Mouse (Mus musculus) kidney, postnatal 0 days (tissue): Measurements from ENCODE around the gene Erbb4. TPM values are rescaled to one million over a fixed set of nuclear protein-coding genes. Genes with fewer than 3 reads are reported as not detected.

Experiments
- ATAC-seq: fragments of 200-750 bp; cut with Nextera tagmentation; replicated peaks from 2 replicates; pipeline ENCODE4 v1.8.0; 2017; ENCODE audit warnings: low read depth, moderate number of reproducible peaks, moderate TSS enrichment, moderate library complexity; ENCODE audit not compliant: low FRiP score
- DNase-seq: peaks from one replicate; pipeline ENCODE4 v3.0.0-alpha.2; 2016; ENCODE audit warnings: low spot score
- H3K27ac ChIP-seq: fragments of 300-500 bp; sonication (generic); 2 replicates; pipeline ENCODE4 v1.5.1; 2014; ENCODE audit warnings: mild to moderate bottlenecking
- H3K27me3 ChIP-seq: fragments of 300-500 bp; sonication (generic); 2 replicates; pipeline ENCODE4 v1.6.1; 2014; ENCODE audit warnings: low read length, mixed read lengths; ENCODE audit not compliant: insufficient read depth
- H3K36me3 ChIP-seq: fragments of 300-500 bp; sonication (generic); 2 replicates; pipeline ENCODE4 v1.6.1; 2014; ENCODE audit warnings: low read length, mixed read lengths; ENCODE audit not compliant: insufficient read depth
- H3K4me1 ChIP-seq: fragments of 300-500 bp; sonication (generic); replicated peaks from 2 replicates; pipeline ENCODE4 v1.6.1; 2014; ENCODE audit warnings: antibody characterized with exemption, low read length, mixed read lengths; ENCODE audit not compliant: insufficient read depth
- H3K4me2 ChIP-seq: fragments of 300-500 bp; sonication (generic); 2 replicates; pipeline ENCODE4 v1.6.1; 2014; ENCODE audit warnings: mild to moderate bottlenecking, low read length, moderate library complexity, mixed read lengths
- H3K4me3 ChIP-seq: fragments of 300-500 bp; sonication (generic); replicated peaks from 2 replicates; pipeline ENCODE4 v1.5.1; 2014; ENCODE audit warnings: low read depth, low read length
- H3K9ac ChIP-seq: fragments of 300-500 bp; sonication (generic); 2 replicates; pipeline ENCODE4 v1.6.1; 2014; ENCODE audit warnings: low read depth, low read length
- H3K9me3 ChIP-seq: fragments of 300-500 bp; sonication (generic); replicated peaks from 2 replicates; pipeline ENCODE4 v1.6.1; 2016; ENCODE audit warnings: low read length, inconsistent platforms, mixed read lengths
- CTCF ChIP-seq: IDR thresholded peaks from 2 replicates; pipeline ENCODE4 v1.5.1; 2016; ENCODE audit warnings: antibody characterized with exemption, low read depth, mild to moderate bottlenecking, moderate library complexity
- WGBS: fragments of 180-500 bp; shearing (Covaris S2); extraction: QIAGEN DNeasy Blood & Tissue Kit; methylation state at CpG from one replicate; pipeline ENCODE4 v1.1.7; 2014; 5-methylcytosine and 5-hydroxymethylcytosine counted together
- polyA plus RNA-seq: library from polyadenylated mRNA; unstranded; fragments of >200 nt; fragmentation: Nextera tagmentation; extraction: Ambion mirVana; gene quantifications from 2 replicates; pipeline ENCODE4 v1.2.1, GENCODE M21; 2015

Gene Erbb4
- polyA plus RNA-seq = 5.0 and 5.3 TPM in 2 replicates

DNA sequence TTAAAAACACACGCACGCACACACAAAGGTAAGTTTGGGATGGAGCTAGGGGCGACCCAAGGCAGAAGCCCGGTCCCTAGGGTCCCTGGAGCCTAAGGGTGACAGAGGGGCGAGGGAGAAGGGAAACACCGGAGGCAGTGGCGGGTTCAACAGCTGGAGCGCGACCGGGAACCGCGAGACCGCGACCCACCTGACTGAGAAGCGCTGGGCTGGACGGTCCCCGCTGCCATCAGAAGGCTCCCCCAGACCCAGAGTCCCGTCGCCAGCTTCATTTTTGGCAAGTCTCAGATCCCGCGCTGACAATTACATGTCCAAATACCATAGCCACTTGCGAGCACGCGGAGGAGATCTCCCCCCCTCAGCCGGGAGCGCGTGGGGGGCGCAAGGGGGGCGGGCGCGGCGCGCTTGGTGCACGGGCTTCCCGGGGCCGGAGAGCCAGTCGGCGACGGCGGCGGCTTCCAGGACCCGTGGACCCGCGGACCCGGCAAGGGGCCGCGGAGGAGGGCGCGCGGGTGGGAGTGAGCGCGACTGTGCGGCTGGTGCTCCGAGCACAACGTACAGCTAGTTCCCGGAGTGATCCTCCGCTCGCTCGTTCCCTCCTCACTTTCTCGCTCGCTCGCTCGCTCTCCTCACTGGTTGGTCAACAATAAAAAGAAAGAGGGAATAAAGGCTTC lies at the start of gene Erbb4:
TSS of gene Erbb4 (minus strand) at position 575 of the 674 bp plus-strand sequence.
- DNase-seq (peak; percentile 32), ATAC-seq (peak; percentile 26; the same call in 1 of the 2 replicates)
- TF ChIP-seq CTCF = no peak
- Histone ChIP-seq H3K27me3 (0 out of 2 replicates have a peak, but pooled peaks cover 15% of the 10 kb centered on the region), H3K4me3 (peak within 1 kb of the TSS; percentile 75), H3K9ac (peak within 1 kb of the TSS; percentile 65), H3K4me1 (peaks cover 5% of the 10 kb centered on the region; the same call in 1 of the 2 replicates), H3K27ac (peak within 1 kb of the TSS; percentile 81; the same call in 1 of the 2 replicates), H3K4me2 (peak within 1 kb of the TSS; percentile 96), H3K9me3 (no peaks in the 10 kb centered on the region), H3K36me3 (no peaks in the 10 kb centered on the region)
- under 1% methylated on average over 57 of the region's 63 CpGs for WGBS

DNA sequence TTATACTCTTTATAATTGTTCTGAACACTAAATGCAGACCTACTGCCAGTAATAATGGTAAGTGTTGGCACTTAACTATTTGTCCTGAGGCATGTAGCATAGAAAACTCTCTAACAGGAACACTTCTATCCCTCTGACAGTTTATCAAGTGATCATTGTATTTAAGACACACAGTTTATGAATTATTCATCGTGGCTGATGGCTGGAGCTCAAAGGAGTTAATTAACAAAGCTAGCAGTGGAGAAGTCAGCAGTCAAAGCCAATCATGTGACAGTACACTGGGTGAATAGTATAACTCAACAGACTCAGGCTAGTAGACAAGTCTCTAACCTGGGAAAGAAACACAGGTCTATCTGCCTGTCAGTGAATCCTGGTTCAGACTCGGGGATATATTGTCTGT lies 49.5 kb upstream of the Erbb4 start:
- Histone ChIP-seq H3K27me3 (no peaks in the 10 kb centered on the region), H3K4me2 (no peak overlapping the region), H3K36me3 (no peaks in the 10 kb centered on the region), H3K4me1 (no peaks in the 10 kb centered on the region), H3K9ac (no peak overlapping the region), H3K4me3 (no peak overlapping the region), H3K9me3 (no peaks in the 10 kb centered on the region), H3K27ac (no peak overlapping the region)
- 70% methylated on average over 2 of the region's 2 CpGs for WGBS
- DNase-seq = no peak
- no peak for TF ChIP-seq CTCF
- ATAC-seq = no peak

DNA sequence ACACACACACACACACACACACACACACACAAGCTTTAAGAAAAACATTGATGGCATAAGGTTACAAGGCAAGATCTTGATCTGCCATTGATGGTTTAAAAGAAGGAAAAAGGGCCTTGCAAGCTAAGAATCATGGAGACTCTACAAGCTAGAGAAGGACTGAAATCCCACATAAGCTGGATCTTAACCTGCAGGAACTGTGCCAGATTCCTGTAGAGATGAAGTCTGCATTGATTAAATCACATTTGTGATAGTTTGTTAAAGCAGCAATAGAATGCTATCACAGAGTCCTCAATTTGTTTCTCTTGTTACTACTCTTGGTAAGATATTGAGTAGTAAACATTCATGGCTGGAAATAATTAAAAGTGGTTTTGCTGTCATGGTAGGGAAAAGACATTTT lies 33.5 kb upstream of the Erbb4 start:
- no peak overlapping the region for H3K27ac ChIP-seq
- no peak for ATAC-seq
- H3K27me3 ChIP-seq = no peaks in the 10 kb centered on the region
- H3K4me1 ChIP-seq = no peaks in the 10 kb centered on the region
- no peak overlapping the region for H3K4me3 ChIP-seq
- H3K9ac ChIP-seq = no peak overlapping the region
- H3K4me2 ChIP-seq = no peak overlapping the region
- no peaks in the 10 kb centered on the region for H3K9me3 ChIP-seq
- no peak for TF ChIP-seq CTCF
- no peaks in the 10 kb centered on the region for H3K36me3 ChIP-seq
- no peak for DNase-seq

GRCm38 (mm10) chr1:69139519-69139868 lies 31.6 kb upstream of the Erbb4 start:
- TF ChIP-seq CTCF = no peak
- no peak for ATAC-seq
- Histone ChIP-seq H3K9ac (no peak overlapping the region), H3K27me3 (no peaks in the 10 kb centered on the region), H3K4me3 (no peak overlapping the region), H3K4me1 (no peaks in the 10 kb centered on the region), H3K36me3 (no peaks in the 10 kb centered on the region), H3K4me2 (no peak overlapping the region), H3K27ac (no peak overlapping the region), H3K9me3 (no peaks in the 10 kb centered on the region)
- WGBS = 60% methylated on average over 6 of the region's 6 CpGs
- no peak for DNase-seq

DNA sequence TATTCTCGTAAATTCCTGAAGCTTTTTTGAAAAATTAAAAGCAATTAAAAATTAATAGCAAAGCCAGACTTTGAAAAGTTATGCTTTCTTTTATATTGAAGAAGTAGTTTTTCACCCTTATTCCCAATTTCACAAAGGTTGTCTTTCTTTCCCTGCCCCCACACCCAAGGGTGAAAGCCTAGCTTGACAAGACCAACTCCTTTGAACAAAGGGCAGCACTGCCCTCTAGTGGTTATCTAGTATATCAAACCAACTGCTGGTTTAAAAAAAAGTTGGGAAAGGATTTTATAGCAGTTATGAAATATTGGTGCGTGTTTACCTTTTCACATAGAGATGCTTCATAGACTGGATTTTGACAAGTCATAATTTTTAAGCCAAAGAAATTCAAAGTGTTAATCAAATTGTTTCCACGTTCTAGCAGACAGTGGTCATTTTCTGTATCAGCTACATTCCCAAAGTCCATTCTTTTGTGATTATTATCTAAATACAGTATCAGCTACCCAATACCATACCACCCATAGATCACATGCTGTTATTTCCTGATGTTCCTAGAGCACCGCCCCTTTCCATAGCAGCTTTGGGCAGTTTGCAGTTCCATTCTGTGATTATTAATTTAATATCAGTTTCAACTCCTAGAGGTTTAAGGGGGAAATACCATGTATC lies 31.1 kb upstream of the Erbb4 start:
- Histone ChIP-seq H3K36me3 (no peaks in the 10 kb centered on the region), H3K9ac (no peak overlapping the region), H3K27ac (no peak overlapping the region), H3K27me3 (no peaks in the 10 kb centered on the region), H3K4me1 (no peaks in the 10 kb centered on the region), H3K9me3 (no peaks in the 10 kb centered on the region), H3K4me3 (no peak overlapping the region), H3K4me2 (no peak overlapping the region)
- DNase-seq = peak; percentile 80
- TF ChIP-seq CTCF = peak; percentile 86
- no peak for ATAC-seq
- 36% methylated on average over 4 of the region's 4 CpGs for WGBS

DNA sequence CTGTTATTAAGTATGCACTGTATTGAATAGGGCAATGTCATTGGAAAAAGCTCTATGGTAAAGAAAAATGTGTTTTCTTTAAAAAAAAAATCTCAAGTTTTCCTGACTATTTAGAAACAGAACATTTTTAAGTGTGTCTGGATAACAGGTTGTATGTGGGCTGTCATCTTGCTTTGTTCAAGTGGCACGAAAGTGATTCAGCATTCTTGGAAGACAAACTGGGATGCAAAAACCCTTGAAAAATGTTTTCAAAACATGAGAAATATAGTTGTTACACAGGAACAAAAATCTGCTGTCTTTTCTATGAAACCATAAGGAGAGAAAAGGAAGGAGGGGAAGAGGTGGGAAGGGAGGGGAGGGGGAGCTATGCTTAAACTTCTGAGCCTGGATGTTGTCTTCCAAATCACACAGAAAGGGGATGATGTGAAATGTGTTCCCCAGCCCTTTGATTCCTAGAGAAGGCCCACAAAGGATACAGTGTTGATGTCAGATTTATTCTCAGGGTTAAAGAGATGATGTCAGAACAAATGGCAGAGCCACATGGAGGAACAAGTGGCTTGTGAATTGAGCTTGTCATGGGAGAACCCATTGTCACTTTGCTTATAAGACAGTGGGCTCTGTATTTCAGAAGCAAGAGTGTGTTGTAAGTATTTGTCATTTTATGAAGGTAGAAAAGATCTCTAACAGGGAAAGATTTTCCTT lies 16.4 kb upstream of the Erbb4 start:
- H3K4me3 ChIP-seq = no peak overlapping the region
- H3K4me2 ChIP-seq = no peak overlapping the region
- no peak overlapping the region for H3K27ac ChIP-seq
- H3K9me3 ChIP-seq = no peaks in the 10 kb centered on the region
- H3K9ac ChIP-seq = no peak overlapping the region
- no peak for DNase-seq
- no peaks in the 10 kb centered on the region for H3K4me1 ChIP-seq
- no peaks in the 10 kb centered on the region for H3K36me3 ChIP-seq
- no peak for ATAC-seq
- no peak for TF ChIP-seq CTCF
- WGBS = 96% methylated on average over 1 of the region's 1 CpGs
- no peaks in the 10 kb centered on the region for H3K27me3 ChIP-seq
